Mouse (Mus musculus) CD4-positive, CD25-positive, alpha-beta regulatory T cell, adult 9 weeks (primary cell): Measurements from ENCODE around the gene Fbxl15. TPM values are rescaled to one million over a fixed set of nuclear protein-coding genes. Genes with fewer than 3 reads are reported as not detected.

Source experiments
- polyA plus RNA-seq: library from polyadenylated mRNA; unstranded; fragments of 100-300 nt; shearing (Covaris generic); gene quantifications from one replicate; pipeline ENCODE4 v1.2.1, GENCODE M21; 2017

Fbxl15 gene
- 3.5 TPM for polyA plus RNA-seq

GRCm38 (mm10) chr19:46328081-46329030 is at the start of gene Fbxl15:
Gene Fbxl15, plus strand, starts transcription at chr19:46328184.

DNA sequence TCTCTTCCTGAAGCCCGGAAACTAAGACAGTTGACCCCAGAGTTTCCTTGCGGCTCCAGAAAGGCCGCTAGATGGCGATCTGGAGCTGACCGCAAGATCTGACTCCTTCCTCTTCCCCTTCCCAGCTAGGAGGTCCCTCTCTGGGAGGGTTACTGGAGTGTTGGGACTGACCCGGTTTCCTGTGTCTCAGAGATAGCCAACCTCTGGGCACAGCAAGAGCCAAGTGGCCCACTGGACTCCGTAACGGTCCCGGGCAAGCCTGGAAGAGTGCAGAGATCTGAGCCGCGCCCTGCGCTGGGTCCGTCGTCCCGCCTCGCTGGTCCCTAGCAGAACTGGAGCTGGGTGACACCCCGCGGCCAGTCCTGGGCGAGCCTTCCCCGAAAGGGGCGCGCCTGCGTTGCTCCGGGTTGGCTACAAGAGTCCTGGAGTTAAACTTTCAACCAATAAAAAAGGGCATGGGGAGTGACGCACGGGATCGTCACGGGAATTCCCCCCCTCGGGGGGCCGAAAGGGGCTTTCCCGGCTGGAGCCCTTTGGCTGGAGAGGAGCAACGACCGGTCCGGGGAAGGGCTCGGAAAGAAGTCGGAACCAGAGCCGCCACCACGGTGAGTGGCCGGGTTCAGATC is 23.7 kb upstream of the Fbxl15 start, which contains the start of gene Nfkb2:
TSS of gene Nfkb2 (plus strand) at position 105 of the 626 bp plus-strand sequence.

GRCm38 (mm10) chr19:46326756-46327305 is 1.2 kb upstream of the Fbxl15 start, which contains the start of gene Psd:
Gene Psd, minus strand, starts transcription at chr19:46327156.

GRCm38 (mm10) chr19:46338331-46338936 is 10.4 kb downstream of the Fbxl15 start, which contains the start of gene Cuedc2:
Gene Cuedc2, minus strand, starts transcription at chr19:46338702.

DNA sequence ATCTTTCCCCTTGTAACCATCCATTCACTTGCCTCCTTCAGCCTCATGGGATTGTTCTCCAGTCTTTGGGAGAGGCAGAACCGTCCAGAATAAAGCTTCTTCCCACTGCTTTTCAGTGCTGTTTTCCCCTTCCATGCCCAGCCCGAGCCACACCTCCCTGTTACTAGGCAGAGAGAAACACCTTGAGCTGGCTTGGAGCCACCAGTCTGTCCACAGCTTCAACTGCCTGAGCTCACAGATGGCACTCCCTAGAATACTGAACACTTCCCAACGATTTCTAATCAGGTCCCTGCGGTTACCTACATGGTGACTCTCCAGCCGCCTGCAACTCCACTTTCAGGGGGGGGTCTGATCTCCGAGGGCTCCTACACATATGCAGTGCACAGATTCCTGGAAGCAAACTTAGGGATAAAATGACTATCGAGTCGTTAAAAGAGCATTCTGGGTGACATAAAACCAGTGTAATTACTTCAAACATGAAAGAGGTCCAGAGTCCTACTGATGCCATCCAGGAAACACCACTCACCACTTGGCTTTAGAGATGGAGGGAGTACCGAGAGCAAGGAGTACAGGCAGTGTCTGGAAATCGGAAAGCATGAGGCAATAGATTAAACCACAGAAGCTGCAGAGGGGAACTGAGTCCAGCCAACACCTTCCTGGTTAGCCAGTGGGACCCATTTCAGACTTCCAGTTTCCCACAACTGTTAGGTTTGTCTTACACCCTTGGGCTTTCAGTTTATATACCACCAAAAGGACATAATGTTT is 22.4 kb downstream of the Fbxl15 start, which contains the start of gene 2310034G01Rik:
TSS of gene 2310034G01Rik (minus strand) at position 135 of the 765 bp plus-strand sequence.

Other genes starting within 250 kb of the Fbxl15 start
- not detected for gene Elovl3, start 196.3 kb upstream of the Fbxl15 start, polyA plus RNA-seq
- not detected for gene Pitx3, start 179.9 kb upstream of the Fbxl15 start, polyA plus RNA-seq
- gene Gbf1, start 175.7 kb upstream of the Fbxl15 start, polyA plus RNA-seq: 84.8 TPM
- 34.1 TPM for gene Nfkb2, start 23.9 kb upstream of the Fbxl15 start, polyA plus RNA-seq
- gene Psd, start 1.0 kb upstream of the Fbxl15 start, polyA plus RNA-seq: 5.3 TPM
- 61.9 TPM for gene Cuedc2, start 10.5 kb downstream of the Fbxl15 start, polyA plus RNA-seq
- gene Mfsd13a, start 12.9 kb downstream of the Fbxl15 start, polyA plus RNA-seq: 9.1 TPM
- 0.53 TPM for gene 2310034G01Rik, start 22.1 kb downstream of the Fbxl15 start, polyA plus RNA-seq
- 126 TPM for gene Actr1a, start 67.6 kb downstream of the Fbxl15 start, polyA plus RNA-seq
- 30.0 TPM for gene Sufu, start 68.7 kb downstream of the Fbxl15 start, polyA plus RNA-seq
- 25.0 TPM for gene Trim8, start 173.5 kb downstream of the Fbxl15 start, polyA plus RNA-seq
- 22.9 TPM for gene Arl3, start 245.0 kb downstream of the Fbxl15 start, polyA plus RNA-seq
- gene Sfxn2, start 245.2 kb downstream of the Fbxl15 start, polyA plus RNA-seq: 18.2 TPM